Mouse (Mus musculus) kidney, adult 2 months (tissue): ENCODE measurements around the gene Tfcp2l1.

ENCODE experiments used
- CTCF ChIP-seq: fragments of 200-500 bp; conservative IDR thresholded peaks from 2 replicates; pipeline ENCODE4 v1.5.1; 2011; ENCODE audit warnings: low read depth, mild to moderate bottlenecking, control low read depth, low read length, moderate library complexity, mixed read lengths; ENCODE audit not compliant: insufficient read depth, insufficient read length
- POLR2A ChIP-seq: fragments of 200-500 bp; IDR thresholded peaks from one replicate; pipeline ENCODE4 v1.6.1; 2011; ENCODE audit warnings: low read depth, low read length, control low read depth

GRCm38 (mm10) chr1:118719699-118720098 lies 92.0 kb downstream of the Tfcp2l1 start:
- TF ChIP-seq CTCF (no peak), POLR2A (no peak)
